Mouse (Mus musculus) spleen, adult 2 months (tissue): ENCODE results near the gene Pgghg.

ENCODE experiments used
- CTCF ChIP-seq: fragments of 200-500 bp; IDR thresholded peaks from 2 replicates; pipeline ENCODE4 v1.5.1; 2011; ENCODE audit warnings: mild to moderate bottlenecking, inconsistent platforms; ENCODE audit not compliant: insufficient read depth, insufficient read length, insufficient replicate concordance; ENCODE audit errors: extremely low read depth
- POLR2A ChIP-seq: fragments of 200-500 bp; IDR thresholded peaks from 2 replicates; pipeline ENCODE4 v1.6.1; 2011; ENCODE audit warnings: low read depth, low read length, inconsistent platforms

DNA sequence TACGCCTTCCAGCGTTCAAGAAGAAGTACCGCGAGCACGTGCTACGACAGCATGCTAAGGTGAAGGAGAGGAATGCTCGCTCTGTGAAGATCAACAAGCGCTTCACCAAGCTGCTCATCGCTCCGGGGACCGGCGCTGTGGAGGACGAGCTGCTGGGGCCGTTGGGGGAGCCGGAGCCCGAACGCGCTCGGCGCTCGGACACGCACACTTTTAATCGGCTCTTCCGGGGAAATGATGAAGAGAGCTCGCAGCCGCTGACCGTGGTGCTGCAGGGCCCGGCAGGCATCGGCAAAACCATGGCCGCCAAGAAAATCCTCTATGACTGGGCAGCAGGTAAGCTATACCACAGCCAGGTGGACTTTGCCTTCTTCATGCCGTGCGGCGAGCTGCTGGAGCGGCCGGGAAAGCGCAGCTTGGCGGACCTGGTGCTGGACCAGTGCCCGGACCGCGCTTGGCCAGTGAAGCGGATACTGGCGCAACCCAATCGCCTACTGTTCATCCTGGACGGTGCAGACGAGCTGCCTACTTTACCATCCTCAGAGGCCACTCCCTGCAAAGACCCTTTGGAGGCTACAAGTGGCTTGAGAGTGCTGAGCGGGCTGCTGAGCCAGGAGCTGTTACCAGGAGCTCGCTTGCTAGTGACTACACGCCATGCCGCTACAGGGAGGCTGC is 18.7 kb upstream of the Pgghg start:
- TF ChIP-seq POLR2A: no peak
- no peak for TF ChIP-seq CTCF
